Mouse (Mus musculus) left cerebral cortex, postnatal 25 days (tissue): Measurements from ENCODE around the gene Otulin. TPM values are rescaled to one million over a fixed set of nuclear protein-coding genes. Genes with fewer than 3 reads are reported as not detected.

Experiments used
- DNase-seq, 2 experiments: peaks; one replicate each; pipeline ENCODE4 v3.0.0; 2022; ENCODE audit warnings: low spot score in 2 of 2, mixed read lengths in 1 of 2
- intact Hi-C: fragments of 180-260 bp; cut with DNase I; formaldehyde crosslinking; loops from one replicate; pipeline ENCODE4 v1.15.1; 2025
- total RNA-seq, 2 experiments: library from RNA; stranded (reverse); gene quantifications; 2 replicates each; pipeline ENCODE4 v1.2.3; 2021

Gene Otulin
- total RNA-seq, 2 experiments from 2014 or later: 21.2 to 23.3 TPM

- DNase-seq: no peak
- intact Hi-C loops: no loop called here
These were observed 100.5 kb downstream of the Otulin start for GRCm38 (mm10) chr15:27530023-27530422.

GRCm38 (mm10) chr15:27528896-27529295 is 101.6 kb downstream of the Otulin start:
- DNase-seq: no peak
- intact Hi-C loops: no loop called here

DNA sequence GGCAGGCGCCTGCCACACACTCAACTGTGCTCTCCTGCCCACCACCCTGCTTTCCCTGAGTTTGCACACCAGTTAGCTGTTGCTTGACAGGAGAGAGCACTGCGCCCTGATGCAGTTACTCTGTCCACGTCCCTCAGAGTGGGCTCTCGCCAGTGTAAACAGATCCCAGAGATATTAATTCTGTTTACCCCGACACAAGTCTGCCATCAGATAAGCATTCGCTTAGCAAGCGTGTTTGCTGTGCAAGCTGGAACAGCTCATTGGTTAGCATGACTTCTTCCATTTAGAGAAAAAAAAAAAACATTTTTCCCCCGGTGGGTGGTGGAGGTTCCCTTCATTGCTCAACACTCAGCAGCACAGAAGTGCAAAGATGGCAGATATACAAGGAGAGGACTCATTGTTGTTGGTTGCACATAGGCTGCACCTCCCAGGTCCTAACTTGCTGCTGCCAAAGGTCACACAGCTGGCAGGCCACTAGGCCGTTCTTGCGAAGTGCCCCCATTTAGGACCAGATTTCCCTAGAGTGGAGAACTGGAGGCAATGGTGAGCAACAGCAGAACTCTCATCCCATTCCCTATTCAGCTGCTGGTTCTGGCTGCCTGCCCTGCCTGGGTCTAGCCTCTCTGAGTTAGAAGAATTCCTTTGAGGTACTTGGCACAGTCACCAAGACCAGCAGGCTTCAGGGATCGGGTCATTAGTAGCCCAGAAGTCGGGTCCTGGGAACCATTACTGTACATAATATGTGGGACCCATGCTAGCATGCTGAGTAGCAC is 105.1 kb downstream of the Otulin start:
- peak in 1 of 2 experiments; percentile 50 for DNase-seq

DNA sequence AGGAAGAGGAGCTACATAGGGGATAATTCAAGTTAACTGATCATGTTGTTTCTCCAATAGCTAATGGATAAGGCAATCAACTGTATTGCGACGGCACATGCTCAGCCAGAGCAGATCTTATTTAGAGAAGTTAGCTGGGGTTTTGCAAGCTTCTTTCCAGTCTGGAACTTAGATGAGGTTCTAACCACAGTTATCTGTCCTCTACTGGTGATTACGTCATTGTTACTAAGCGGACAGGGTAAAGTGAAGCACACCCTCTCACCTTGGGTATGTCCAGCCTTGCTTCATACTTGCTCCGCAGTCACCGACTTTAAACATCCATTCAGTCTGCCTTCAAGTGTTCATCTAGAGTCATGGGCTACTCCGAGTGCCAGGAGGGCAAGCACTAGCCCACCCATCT is 110.6 kb downstream of the Otulin start:
- intact Hi-C loops: no loop called here
- DNase-seq: no peak

More for the DNA sequence above, 105.1 kb downstream of the Otulin start:
- intact Hi-C loops: no loop called here

- DNase-seq: no peak
These were observed 112.5 kb downstream of the Otulin start for GRCm38 (mm10) chr15:27518026-27518425.

DNA sequence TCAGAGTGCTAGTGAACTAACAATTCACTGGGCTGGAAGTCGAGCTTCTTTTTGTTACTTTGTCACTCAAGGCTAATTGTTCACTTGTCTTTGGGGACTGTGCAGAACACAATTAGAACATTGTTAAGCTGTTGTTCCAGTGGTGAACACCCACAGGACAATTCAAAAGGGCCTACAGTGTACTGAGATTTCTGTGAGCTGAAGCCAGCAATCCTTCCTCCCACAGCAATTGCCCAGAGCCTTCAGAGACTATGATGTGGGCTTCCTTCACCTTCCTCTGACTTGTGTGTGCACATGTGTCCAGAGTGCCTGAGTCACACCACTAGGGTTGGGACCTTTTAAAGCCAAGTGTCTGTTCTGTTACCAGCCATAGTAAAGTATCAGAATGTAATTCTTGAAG is 113.6 kb downstream of the Otulin start:
- intact Hi-C loops: no loop called here

More at GRCm38 (mm10) chr15:27518026-27518425, 112.5 kb downstream of the Otulin start:
- intact Hi-C loops: no loop called here

GRCm38 (mm10) chr15:27508982-27509381 is 121.5 kb downstream of the Otulin start:
- DNase-seq: peak; percentile 57 to 88
- intact Hi-C loops: no loop called here

More for the DNA sequence above, 113.6 kb downstream of the Otulin start:
- DNase-seq: no peak

DNA sequence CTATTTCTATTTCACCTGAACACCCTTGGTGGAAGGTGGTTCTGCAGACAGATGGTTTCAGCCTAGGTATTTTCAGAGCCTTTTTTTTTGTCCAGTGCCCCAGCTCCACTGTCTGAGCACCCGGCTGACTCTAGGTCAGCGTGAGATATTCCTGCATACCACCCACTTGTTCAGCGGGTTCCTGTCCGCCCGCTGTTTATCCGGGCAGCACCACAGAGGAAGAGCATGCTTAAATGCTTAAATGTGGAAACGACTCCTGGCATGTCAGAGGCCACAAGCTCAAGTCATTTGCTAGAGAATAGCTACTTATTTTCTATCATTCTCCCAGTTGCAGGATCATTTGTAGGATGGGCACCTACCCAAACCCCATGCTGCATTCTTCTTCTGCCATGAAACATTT is 122.3 kb downstream of the Otulin start:
- no peak for DNase-seq
- intact Hi-C loops: no loop called here

- intact Hi-C loops: no loop called here
- DNase-seq: no peak
These were observed 123.4 kb downstream of the Otulin start for GRCm38 (mm10) chr15:27506893-27507596.

DNA sequence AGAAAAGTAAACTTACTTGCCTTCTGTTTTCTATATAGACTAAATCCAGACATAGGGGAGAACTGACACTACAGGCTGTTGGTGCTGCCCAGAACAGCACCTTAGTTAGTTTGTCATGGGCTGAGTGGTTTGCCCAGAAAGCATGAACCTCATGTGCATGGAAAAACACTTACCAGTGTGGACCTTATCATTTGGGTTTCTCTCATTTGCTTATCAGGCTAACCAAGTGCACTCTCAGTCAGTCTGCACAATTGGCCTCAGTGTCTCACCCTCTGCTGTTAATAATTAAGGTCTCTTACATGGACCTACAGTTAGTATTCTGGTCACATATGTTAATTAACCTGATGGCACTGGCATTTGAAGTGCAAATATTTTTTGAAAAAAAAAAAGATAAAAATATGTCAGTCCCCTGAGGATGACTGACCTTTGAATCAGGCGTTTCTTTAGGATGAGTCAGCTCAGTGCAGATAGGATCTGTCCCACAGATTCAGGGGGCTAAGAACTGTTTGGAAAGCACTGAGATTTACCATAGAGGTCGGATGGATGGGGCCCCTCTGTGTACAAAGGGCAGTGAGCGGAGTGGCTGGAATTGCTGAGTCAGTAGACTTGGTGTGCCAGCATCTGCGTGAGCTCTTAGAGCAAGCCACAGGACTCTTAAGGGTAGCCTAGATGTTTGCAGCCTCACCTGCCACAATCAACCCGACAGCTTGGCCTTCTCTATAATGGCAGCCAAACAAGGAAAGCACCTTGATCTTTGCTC is 124.2 kb downstream of the Otulin start:
- no peak for DNase-seq
- intact Hi-C loops: no loop called here

GRCm38 (mm10) chr15:27503801-27504730 is 126.4 kb downstream of the Otulin start:
- intact Hi-C loops: no loop called here

DNA sequence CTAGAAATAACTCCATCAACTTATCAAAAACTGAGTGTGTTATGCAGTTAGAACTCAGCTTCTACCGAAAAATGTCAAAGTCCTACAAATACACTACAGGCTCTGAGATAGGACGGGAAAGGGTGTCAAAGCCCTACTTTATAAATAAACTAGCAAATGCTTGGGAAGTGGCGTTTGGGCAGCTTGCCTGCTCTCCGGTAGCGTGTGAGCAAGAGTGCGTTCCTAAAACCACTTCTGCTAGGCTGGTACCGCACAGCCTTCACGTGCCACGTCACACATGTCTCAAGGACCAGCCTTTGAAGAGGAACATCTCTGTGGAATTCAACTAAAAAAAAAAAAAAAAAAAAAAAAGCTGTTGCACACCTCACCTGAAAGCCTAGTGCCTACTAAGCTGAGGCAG is 127.3 kb downstream of the Otulin start:
- intact Hi-C loops: no loop called here
- peak; percentile 58 to 88 for DNase-seq

More at GRCm38 (mm10) chr15:27503801-27504730, 126.4 kb downstream of the Otulin start:
- no peak for DNase-seq

DNA sequence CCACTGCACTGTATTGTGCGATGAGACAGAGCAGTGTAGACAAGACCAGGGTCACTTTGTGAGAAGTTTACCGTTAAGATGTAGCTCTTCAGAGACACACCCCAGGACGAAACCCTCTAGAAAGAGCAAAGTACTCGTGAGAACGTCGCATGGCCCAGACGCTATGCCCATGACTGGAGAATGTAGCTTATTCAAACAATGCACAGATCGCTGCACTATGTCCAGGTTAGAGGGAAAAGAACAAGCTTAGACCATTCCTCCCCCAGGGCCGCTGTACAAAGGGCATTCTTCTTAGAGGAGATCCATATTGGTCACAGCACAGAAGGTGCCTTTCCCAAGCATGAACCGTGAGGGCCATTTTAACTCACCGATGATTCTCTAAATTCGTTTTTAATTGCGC is 128.2 kb downstream of the Otulin start:
- intact Hi-C loops: no loop called here
- DNase-seq: no peak

- intact Hi-C loops: no loop called here
- no peak for DNase-seq
These were observed 130.1 kb downstream of the Otulin start for GRCm38 (mm10) chr15:27500390-27500789.

GRCm38 (mm10) chr15:27498078-27498477 is 132.4 kb downstream of the Otulin start:
- intact Hi-C loops: no loop called here

DNA sequence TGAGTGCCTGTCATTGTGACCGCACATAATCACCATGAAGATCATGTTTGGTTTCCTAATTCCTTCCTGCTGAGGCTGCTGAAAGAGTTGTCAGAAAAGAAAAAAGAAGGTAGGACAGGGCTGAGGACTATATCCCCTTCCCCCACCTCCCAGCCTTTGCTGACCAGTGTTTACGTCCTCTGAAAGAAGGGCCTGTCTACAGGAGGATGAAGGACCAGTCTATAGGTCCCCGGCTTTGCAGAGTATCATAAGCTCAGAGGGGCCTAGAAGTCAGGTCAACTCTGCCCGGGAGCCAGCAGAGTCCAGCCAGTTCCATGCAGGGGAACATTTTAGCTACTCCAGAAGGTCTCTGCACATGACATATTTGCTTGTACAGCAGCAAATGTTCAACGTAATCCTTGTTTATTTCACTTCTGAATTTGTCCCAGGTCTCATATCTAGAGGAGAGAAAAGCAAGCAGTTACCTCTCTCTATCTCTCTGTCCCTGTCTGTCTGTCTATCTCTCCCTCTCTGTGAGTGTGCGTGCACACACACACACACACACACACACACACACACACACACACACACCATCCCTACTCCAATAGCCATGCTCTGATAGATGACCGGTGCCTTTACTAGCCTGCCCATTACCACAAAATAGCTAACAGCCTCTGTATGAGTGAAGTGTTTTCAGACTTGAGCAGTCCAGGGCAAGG is 133.0 kb downstream of the Otulin start:
- intact Hi-C loops: no loop called here
- no peak for DNase-seq

More at GRCm38 (mm10) chr15:27498078-27498477, 132.4 kb downstream of the Otulin start:
- no peak for DNase-seq

- no peak for DNase-seq
- intact Hi-C loops: no loop called here
These were observed 133.7 kb downstream of the Otulin start for GRCm38 (mm10) chr15:27496596-27497299.

GRCm38 (mm10) chr15:27495981-27496401 is 134.5 kb downstream of the Otulin start:
- intact Hi-C loops: no loop called here
- DNase-seq: no peak
